Mouse (Mus musculus): Measurements from ENCODE around the gene Syt8. TPM values are rescaled to one million over a fixed set of nuclear protein-coding genes. Genes with fewer than 3 reads are reported as not detected.

Syt8 gene
- polyA plus RNA-seq, 1 experiment from 2014 or later = 5.4 TPM

DNA sequence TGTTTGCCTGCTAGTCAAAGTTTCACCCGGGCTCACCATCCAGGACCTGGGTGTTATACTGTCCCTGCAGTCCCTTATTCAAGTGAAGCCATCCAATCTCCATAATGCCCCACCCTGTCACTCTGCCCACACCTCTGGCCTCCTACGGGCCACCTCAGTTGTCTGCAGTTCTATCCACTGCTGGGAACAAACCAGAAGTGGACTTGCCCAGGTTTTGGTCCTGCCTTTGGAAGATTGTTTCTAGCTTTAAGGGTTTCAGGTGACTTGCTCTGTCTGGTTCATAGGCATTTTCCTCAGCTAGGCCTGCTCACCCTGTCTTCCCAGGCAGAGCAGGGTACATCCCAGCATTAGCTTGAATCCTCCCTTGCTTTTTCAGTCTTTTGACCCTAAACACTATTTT, 20.6 kb downstream of the Syt8 start:
- Histone ChIP-seq H3K9me3 (no peaks in the 10 kb centered on the region), H3K4me2 (replicated peaks) (no peak overlapping the region), H3K4me1 (replicated peaks) (peaks cover 26% of the 10 kb centered on the region), H3K4me3 (replicated peaks) (no peak overlapping the region), H3K9ac (no peak overlapping the region; the same call in 1 of the 2 replicates), H3K27me3 (replicated peaks) (no peaks in the 10 kb centered on the region), H3K36me3 (no peaks in the 10 kb centered on the region), H3K27ac (peak overlapping the region; percentile 91)
- ATAC-seq = no peak
- 33% methylated on average over 2 of the region's 2 CpGs for WGBS

DNA sequence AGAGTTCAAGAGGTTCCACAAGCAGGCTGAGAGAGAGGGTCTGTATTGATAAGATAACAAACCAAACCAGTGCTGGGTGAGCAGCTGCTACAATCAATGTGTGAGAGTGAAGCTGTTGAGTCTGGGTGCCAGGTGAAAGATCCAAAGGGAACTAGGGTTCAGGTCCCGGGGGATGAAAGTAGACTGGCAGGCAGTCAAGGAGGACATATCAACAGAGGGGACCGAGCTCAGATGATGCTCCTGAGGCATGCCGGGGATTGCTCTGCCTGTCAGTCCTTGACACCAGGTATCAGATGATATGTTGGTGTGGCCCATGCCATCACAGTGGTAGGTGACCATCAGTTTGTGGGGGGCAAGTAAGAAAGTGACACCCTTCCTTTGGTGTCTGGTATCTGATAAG, 22.2 kb downstream of the Syt8 start:
- no peak for ATAC-seq
- Histone ChIP-seq H3K9ac (no peak overlapping the region), H3K27ac (peak overlapping the region; percentile 91), H3K4me3 (replicated peaks) (no peak overlapping the region), H3K4me2 (replicated peaks) (no peak overlapping the region), H3K4me1 (replicated peaks) (peaks cover 26% of the 10 kb centered on the region), H3K36me3 (no peaks in the 10 kb centered on the region), H3K27me3 (replicated peaks) (no peaks in the 10 kb centered on the region), H3K9me3 (no peaks in the 10 kb centered on the region)
- WGBS = 56% methylated on average over 3 of the region's 3 CpGs

GRCm38 (mm10) chr7:142457227-142457811, 22.7 kb downstream of the Syt8 start:
- no peak overlapping the region for H3K9ac ChIP-seq
- 18% methylated on average over 3 of the region's 3 CpGs for WGBS
- peak; percentile 70 for ATAC-seq
- no peak overlapping the region for H3K4me3 ChIP-seq (replicated peaks)
- peak overlapping the region; percentile 91 for H3K27ac ChIP-seq
- H3K4me1 ChIP-seq (replicated peaks) = peaks cover 26% of the 10 kb centered on the region
- H3K27me3 ChIP-seq (replicated peaks) = no peaks in the 10 kb centered on the region
- H3K9me3 ChIP-seq = no peaks in the 10 kb centered on the region
- no peaks in the 10 kb centered on the region for H3K36me3 ChIP-seq
- no peak overlapping the region for H3K4me2 ChIP-seq (replicated peaks)

GRCm38 (mm10) chr7:142458026-142458425, 23.4 kb downstream of the Syt8 start:
- H3K27ac ChIP-seq = peak overlapping the region; percentile 91
- no peaks in the 10 kb centered on the region for H3K27me3 ChIP-seq (replicated peaks)
- no peak overlapping the region for H3K4me2 ChIP-seq (replicated peaks)
- H3K36me3 ChIP-seq = no peaks in the 10 kb centered on the region
- peaks cover 26% of the 10 kb centered on the region for H3K4me1 ChIP-seq (replicated peaks)
- H3K4me3 ChIP-seq (replicated peaks) = no peak overlapping the region
- no peaks in the 10 kb centered on the region for H3K9me3 ChIP-seq
- peak; percentile 80 for ATAC-seq
- H3K9ac ChIP-seq = no peak overlapping the region
- WGBS = 17% methylated on average over 2 of the region's 2 CpGs

DNA sequence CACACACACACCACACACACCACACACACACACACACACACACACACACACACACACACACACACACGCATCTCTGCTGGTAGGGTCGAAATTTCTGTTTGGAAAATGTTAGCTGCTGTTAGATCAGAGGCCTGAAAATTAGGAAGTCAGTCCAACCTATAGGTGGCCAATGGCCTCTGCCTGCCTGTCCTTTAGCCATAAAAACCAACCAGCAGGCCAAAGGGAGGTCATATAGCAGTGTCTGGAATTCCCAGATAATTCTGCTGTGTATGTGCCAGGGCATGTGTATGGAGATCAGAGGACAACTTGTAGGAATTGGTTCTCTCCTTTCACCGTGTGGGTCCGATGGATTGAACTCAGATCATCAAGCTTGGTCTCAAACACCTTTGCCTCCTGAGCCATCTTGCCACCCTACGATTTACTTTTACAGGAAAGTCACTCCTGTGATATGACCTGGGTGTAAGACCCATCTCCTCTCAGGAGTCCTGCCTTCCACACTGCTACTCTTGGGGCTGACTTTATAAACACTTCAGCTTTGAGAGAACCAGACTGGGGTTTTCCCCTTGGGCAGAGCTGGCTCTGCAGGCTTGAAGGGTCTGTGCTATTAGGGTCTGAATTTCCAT, 24.1 kb downstream of the Syt8 start:
- Histone ChIP-seq H3K4me3 (replicated peaks) (no peak overlapping the region), H3K27ac (peak overlapping the region; percentile 91), H3K27me3 (replicated peaks) (no peaks in the 10 kb centered on the region), H3K9ac (no peak overlapping the region), H3K9me3 (no peaks in the 10 kb centered on the region), H3K4me1 (replicated peaks) (peaks cover 26% of the 10 kb centered on the region), H3K4me2 (replicated peaks) (no peak overlapping the region), H3K36me3 (no peaks in the 10 kb centered on the region)
- WGBS = 65% methylated on average over 5 of the region's 5 CpGs
- no peak for ATAC-seq

DNA sequence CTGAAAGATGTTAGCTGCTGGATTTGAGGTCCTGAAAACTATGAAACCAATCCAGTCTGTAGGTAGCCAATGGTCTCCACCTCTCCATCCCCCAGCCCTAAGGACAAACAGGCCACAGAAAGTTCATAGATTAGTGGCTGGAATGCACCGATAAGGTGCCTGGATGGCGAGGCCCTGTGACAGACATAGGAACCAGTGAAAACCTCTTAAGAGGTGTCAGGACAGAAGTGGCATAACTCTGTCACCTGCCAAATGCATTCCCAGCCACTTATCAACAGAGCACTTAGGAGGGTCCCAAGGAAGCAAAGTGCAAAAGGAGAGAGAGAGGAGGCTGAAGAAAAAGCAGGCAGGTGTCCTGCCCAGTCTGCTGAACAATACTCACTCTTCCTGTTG, 24.6 kb downstream of the Syt8 start:
- Histone ChIP-seq H3K4me3 (replicated peaks) (no peak overlapping the region), H3K4me1 (replicated peaks) (peaks cover 26% of the 10 kb centered on the region), H3K27ac (peak overlapping the region; percentile 91), H3K36me3 (no peaks in the 10 kb centered on the region), H3K27me3 (replicated peaks) (no peaks in the 10 kb centered on the region), H3K4me2 (replicated peaks) (no peak overlapping the region), H3K9me3 (no peaks in the 10 kb centered on the region), H3K9ac (no peak overlapping the region)
- WGBS = 55% methylated on average over 2 of the region's 2 CpGs
- ATAC-seq = no peak

GRCm38 (mm10) chr7:142460636-142461077, 26.0 kb downstream of the Syt8 start, which contains the start of gene Lsp1:
TSS of gene Lsp1 (plus strand) at chr7:142460809.
- no peaks in the 10 kb centered on the region for H3K9me3 ChIP-seq
- no peak within 1 kb of the TSS for H3K9ac ChIP-seq
- peaks cover 17% of the 10 kb centered on the region for H3K4me1 ChIP-seq (replicated peaks)
- H3K27ac ChIP-seq = no peak within 1 kb of the TSS; the same call in 1 of the 2 replicates
- H3K27me3 ChIP-seq (replicated peaks) = no peaks in the 10 kb centered on the region
- 93% methylated on average over 7 of the region's 7 CpGs for WGBS
- H3K4me2 ChIP-seq (replicated peaks) = no peak within 1 kb of the TSS
- H3K4me3 ChIP-seq (replicated peaks) = no peak within 1 kb of the TSS
- no peak for ATAC-seq
- H3K36me3 ChIP-seq = no peaks in the 10 kb centered on the region

- no peaks in the 10 kb centered on the region for H3K9me3 ChIP-seq
- H3K4me2 ChIP-seq (replicated peaks) = no peak overlapping the region
- peaks cover 17% of the 10 kb centered on the region for H3K4me1 ChIP-seq (replicated peaks)
- no peaks in the 10 kb centered on the region for H3K36me3 ChIP-seq
- no peak overlapping the region for H3K4me3 ChIP-seq (replicated peaks)
- H3K27ac ChIP-seq = no peak overlapping the region
- H3K9ac ChIP-seq = no peak overlapping the region
- no peak for ATAC-seq
- WGBS = 91% methylated on average over 2 of the region's 2 CpGs
- H3K27me3 ChIP-seq (replicated peaks) = no peaks in the 10 kb centered on the region
Observed at GRCm38 (mm10) chr7:142461446-142461845, 26.8 kb downstream of the Syt8 start.

DNA sequence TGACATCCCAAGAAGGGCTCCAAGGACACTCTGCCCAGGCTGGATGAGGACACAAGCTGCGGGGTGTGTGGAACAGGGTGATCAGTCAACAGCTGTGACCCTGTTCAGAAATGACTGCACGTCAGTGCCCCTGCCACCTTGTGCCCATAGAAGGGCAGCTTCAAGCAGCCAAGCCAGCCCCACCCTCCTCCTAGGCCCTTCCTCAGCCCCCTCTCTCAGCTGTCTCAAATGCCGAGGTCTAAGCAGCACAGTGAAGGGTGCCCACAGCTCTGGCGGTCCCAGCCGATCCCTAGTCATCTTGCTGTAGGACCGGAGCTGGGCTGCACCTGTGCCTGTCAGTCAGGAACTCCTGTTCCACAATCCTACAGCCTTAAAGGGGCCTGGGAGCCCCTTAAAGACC, 27.5 kb downstream of the Syt8 start:
- Histone ChIP-seq H3K4me3 (replicated peaks) (no peak overlapping the region), H3K27me3 (replicated peaks) (no peaks in the 10 kb centered on the region), H3K36me3 (no peaks in the 10 kb centered on the region), H3K4me2 (replicated peaks) (no peak overlapping the region), H3K9me3 (no peaks in the 10 kb centered on the region), H3K4me1 (replicated peaks) (peaks cover 14% of the 10 kb centered on the region), H3K27ac (no peak overlapping the region), H3K9ac (no peak overlapping the region)
- no peak for ATAC-seq
- WGBS = 82% methylated on average over 6 of the region's 6 CpGs

DNA sequence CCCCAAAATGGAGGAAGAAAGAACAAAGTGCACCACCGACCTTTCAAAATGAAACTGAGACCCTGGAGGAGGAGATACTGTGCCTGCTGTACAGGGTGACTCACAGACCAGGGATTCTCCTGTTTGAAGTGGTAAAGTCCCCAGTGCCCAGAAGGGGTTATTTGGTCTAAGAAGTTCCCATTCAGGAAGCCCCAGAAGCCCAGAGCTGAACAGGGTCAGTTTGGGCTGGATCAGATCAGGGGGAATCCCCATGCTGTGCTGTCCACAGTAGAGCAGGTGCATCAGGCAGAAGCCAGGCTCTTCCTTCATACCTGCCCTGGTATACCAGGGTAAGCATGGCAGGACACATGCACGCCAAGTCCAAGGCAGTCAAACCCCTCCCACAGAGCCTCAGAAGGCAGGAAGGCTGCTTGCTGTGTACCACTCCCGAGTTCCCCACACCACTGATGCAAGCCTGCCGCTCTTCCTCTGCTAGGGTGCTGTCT, 28.0 kb downstream of the Syt8 start:
- no peak overlapping the region for H3K9ac ChIP-seq
- H3K4me1 ChIP-seq (replicated peaks) = peaks cover 10% of the 10 kb centered on the region
- no peak overlapping the region for H3K27ac ChIP-seq
- no peak for ATAC-seq
- no peaks in the 10 kb centered on the region for H3K27me3 ChIP-seq (replicated peaks)
- no peak overlapping the region for H3K4me2 ChIP-seq (replicated peaks)
- no peaks in the 10 kb centered on the region for H3K9me3 ChIP-seq
- WGBS = 67% methylated on average over 4 of the region's 4 CpGs
- no peak overlapping the region for H3K4me3 ChIP-seq (replicated peaks)
- no peaks in the 10 kb centered on the region for H3K36me3 ChIP-seq

DNA sequence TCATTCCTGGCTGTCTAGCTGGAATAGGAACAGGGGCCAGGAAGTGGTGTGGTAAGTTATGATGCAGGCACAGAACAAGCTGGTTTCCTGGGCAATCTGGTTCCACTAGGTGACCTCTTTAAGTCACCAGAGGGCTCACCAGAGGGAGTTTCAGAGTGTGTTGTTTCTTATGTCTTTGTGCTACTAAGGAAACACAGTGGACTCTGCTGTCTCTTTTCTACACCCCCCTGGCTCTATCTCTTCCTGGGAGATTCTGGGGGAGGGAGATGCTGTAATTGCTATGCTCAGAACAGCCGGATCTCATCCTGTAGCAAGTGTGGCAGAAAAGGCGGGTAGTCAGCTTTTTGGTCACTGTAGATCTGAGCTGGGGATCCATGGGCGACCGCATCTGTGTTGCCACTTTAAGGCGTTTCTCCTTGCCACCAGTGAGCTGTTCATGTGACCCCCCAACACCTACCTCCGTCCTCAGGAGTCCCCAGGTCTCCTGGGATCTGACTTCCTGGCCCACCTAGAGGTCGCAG, 35.6 kb downstream of the Syt8 start:
- ATAC-seq = no peak
- Histone ChIP-seq H3K27ac (peak overlapping the region; percentile 90), H3K9ac (no peak overlapping the region), H3K4me3 (replicated peaks) (no peak overlapping the region), H3K4me2 (replicated peaks) (no peak overlapping the region), H3K9me3 (no peaks in the 10 kb centered on the region), H3K36me3 (no peaks in the 10 kb centered on the region), H3K27me3 (replicated peaks) (no peaks in the 10 kb centered on the region), H3K4me1 (replicated peaks) (peaks cover 34% of the 10 kb centered on the region)
- WGBS = 68% methylated on average over 7 of the region's 7 CpGs

DNA sequence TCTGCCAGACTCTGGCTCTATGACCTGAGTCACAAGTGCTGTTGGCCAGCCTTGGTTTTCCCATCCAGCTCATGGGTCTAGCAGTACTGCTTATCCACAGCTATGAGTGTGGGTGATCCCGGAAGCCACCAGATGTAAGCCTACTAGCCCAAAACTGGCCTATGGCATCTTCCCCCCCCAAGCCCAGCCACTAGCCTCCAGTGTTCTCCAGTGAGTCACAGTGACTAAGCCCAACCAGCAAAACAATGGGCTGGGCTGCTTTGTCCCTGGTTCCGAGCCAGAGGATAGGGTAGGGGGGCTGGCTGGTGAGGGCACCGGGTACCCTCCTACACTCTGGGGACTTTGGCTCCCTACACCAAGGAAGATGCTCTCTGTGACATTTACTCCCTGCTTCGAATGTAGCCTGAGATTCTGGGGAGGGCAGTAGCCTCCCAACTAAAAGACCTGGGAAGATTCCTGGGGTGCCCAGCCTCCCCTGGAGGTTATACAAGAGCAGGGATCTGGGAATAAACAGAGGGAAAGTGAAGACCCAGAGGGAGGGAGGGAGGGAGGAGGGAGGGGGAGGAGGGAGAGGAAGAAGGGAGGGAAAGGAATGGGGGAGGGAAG, 36.3 kb downstream of the Syt8 start:
- peak; percentile 68 for ATAC-seq
- Histone ChIP-seq H3K36me3 (no peaks in the 10 kb centered on the region), H3K27ac (peak overlapping the region; percentile 90), H3K27me3 (replicated peaks) (no peaks in the 10 kb centered on the region), H3K4me1 (replicated peaks) (peaks cover 34% of the 10 kb centered on the region), H3K9ac (no peak overlapping the region), H3K4me2 (replicated peaks) (peak overlapping the region; percentile 63), H3K9me3 (no peaks in the 10 kb centered on the region), H3K4me3 (replicated peaks) (no peak overlapping the region)
- WGBS = 17% methylated on average over 4 of the region's 4 CpGs

Data from intestine, embryonic 15.5 days (tissue).